Mouse (Mus musculus) urinary bladder, postnatal 10 days (tissue): ENCODE measurements around the gene Prkce.

ENCODE experiments used
- DNase-seq: peaks from one replicate; pipeline ENCODE4 v3.0.0; 2022; ENCODE audit warnings: low spot score

Prkce gene

DNA sequence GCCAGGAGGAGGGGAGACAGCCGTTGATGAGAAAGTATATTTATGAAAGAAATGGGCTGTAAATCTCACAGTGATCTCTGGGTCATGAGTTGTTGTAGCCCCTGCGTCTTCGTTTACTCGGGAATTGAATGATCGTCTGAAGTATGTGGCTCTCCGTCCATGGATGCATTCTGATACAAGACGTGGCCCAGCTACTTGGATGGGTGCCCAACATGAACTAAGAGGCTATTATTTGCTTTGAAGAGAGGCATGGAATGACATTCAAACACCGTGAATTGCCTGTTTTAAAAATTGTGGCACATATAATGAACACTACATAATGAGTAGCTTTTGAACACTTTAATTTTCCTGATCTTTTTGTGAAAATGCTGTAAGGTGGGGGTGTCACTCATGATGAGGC, 93.5 kb downstream of the Prkce start:
- no peak for DNase-seq

DNA sequence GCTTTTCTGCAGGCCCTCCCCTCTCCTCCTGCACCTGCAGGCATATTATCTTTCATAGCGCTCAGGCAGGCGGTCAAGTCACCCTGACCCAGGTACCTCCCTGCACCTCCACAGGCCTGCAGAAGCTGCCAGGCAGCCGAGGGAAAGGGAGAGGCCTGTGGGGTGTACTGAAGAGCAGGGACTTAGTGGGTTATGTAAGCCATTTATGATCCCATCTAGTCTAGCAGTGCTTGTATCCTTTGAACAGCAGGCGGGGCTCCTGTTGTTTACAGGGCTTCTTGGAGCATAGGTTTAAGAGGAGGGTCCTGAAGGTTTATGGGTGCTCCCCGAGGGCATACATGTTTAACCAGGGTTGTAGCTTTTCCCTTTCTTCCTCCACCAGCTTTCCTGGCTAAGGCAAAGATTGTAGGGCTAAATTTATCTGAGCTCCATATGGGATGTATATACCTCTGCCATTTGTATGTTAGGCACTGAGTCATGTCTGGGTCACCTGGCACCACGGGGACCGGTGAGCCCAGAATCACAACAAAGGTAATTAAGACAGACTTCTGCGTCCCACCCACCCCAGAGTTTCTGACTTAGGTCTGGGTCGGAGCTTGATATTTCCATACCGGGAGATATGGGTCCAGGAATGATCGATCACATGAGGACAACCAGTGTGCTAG, 96.5 kb downstream of the Prkce start:
- DNase-seq, result no peak

GRCm38 (mm10) chr17:86266051-86266450, 98.5 kb downstream of the Prkce start:
- DNase-seq, result no peak

DNA sequence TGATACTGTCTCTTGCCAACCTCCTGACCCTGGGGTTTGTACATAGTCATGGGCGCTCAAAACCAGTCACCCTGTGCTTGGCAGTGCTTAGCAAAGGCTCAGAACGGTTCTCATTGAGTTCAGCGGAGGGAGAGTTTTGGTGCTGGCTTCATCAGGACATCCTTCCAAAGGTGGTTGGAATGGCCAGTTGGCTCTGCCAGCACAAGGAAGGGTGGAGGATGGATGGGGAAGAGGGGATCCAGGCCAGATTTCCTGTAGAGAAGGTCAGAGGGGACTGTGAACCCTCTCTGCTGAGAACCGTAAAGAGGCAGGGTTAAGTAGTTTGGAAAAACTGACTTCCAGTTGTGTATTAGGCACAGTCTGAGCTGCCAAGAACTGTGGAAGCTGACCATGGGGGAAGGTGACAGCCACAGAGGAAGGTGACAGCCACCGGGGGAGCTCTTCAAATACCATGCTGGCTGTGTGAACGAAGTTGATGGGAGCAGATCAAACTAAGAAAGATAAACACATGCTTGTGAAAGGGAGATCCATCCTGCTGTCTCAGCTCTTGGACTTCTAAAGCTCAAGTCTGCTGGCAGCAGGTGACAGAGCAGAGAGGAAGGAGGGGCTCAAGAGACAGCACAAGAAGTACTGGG, 99.7 kb downstream of the Prkce start:
- DNase-seq, result no peak

- no peak for DNase-seq
Observed at GRCm38 (mm10) chr17:86269639-86270038, 102.1 kb downstream of the Prkce start.

GRCm38 (mm10) chr17:86270523-86270922, 102.9 kb downstream of the Prkce start:
- DNase-seq, result no peak

GRCm38 (mm10) chr17:86271277-86271676, 103.7 kb downstream of the Prkce start:
- DNase-seq, result no peak

DNA sequence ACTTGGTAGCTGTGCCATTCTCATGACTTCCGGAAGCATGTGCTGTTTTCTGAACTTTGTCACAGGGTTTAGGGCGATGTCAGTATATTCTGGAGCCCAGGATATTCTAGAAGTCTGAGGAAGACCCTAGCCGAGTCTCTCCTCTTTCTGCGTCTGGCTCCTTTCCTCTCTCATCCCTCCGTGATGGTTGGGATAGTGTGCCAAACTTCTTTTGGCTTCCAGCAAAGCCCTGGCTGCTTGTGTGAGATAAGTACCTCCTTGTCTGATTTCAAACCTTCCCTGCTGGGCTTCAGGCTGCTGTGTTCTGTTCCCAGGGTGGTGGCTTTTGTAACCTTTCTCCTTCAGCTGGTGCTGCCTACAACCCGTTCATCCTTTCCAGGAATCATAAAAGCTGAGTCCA, 105.4 kb downstream of the Prkce start:
- DNase-seq, result no peak

- no peak for DNase-seq
Observed at GRCm38 (mm10) chr17:86273566-86274349, 106.2 kb downstream of the Prkce start.

GRCm38 (mm10) chr17:86274350-86274744, 106.8 kb downstream of the Prkce start:
- DNase-seq, result no peak

DNA sequence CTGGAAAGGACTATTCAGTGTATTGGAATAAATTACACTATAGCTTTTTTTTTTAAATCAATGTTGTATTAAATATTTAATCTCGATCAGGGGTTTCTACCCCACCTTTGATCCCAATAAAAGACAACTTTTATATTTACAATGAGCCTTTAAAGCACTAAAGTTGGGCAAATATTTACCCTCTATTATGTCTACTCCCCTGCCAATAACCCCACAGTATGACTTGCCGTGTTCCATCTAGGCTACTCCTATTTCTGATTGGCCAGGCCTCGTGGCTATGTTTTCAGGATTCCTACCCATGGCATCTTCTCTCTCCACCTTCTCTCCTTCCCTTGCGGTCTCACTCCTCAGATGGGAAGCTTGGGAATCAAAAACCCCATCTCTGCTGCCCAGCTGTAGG, 108.8 kb downstream of the Prkce start:
- DNase-seq, result no peak

- no peak for DNase-seq
Observed at GRCm38 (mm10) chr17:86277032-86277798, 109.6 kb downstream of the Prkce start.

- DNase-seq, result no peak
Observed at GRCm38 (mm10) chr17:86277999-86278526, 110.5 kb downstream of the Prkce start.

GRCm38 (mm10) chr17:86279751-86280150, 112.2 kb downstream of the Prkce start:
- no peak for DNase-seq

DNA sequence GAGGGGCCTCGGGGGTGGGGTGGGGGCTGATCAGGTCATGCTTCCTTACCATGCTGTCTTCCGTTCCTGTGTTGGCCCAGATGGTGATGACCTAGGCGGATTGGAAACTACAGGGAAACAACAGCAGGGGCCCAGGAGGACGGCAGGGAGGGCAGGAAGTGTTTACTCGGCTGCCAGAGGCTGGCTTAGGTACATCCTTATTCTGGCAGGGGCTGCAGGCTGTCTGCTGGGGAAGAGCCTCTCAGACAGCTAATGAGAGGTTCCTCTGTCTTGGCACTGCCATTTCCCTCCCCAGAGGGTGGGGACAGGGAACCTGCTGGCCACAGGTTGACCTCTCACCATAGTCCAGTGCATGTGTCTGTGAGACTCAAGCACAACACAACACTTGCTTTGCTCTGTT, 116.2 kb downstream of the Prkce start:
- no peak for DNase-seq

DNA sequence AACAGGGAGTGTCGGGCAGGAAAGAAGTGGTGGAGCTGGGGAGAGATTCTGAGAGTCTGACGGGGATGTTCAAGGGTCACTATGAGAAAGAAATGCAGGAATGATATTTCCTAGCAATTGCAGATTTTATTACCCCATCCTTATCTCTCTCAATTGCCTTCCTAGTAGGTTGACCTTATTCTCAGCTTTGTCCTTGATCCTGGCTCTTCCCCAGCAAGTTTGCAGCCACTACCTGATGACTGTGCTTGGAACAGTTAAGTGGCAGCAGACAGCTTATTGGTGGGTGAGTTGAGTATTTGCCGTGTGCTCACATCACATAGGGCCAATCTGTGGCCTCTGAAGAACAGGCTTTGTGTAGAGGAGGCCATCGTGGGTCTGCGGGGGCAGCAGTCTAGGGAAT, 117.5 kb downstream of the Prkce start:
- DNase-seq, result no peak

DNA sequence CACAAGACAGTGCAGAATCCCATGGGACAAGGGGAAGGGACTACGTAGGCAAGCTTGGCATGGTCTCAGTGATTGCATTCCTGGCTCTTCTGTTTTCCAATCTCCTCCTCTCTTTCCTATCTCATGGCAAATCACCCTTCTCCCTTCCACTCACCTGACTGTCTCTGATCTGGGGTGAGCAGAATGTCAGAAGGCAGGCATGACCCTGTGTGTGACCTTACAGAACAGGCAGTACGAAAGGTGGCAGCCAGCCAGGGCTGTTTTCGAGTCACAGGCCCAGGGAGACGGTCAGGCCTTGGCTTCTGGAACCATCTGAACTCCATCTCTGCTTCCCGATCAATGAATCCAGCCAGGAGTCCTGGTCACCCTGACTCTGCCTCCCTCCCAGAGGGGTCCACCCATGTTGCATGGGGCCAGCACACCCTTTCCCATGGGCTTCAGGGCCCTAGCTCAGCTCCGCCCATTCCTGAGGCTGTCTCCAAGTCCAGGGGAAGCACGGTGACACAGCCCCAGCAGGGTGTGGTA, 119.2 kb downstream of the Prkce start:
- no peak for DNase-seq

DNA sequence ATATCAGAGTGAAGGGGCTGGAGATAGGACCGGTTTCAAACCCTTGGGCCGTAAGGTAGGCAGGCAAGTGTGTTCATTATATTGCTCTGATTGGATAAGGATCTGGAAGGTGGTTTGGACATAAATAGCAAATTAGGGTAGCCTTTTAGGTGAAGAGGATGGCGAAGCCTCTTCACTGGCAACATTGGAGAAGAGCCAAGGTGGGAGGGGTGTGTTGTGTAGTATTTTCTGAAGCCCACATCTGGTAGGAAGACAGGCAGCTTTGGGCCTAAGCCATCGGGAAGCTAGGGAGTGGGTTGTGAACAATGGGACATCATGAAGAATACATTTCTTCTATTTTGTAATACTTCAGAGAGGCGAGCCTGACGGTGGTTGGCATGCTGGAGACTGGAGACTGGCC, 125.1 kb downstream of the Prkce start:
- DNase-seq, result no peak

GRCm38 (mm10) chr17:86293247-86293744, 125.7 kb downstream of the Prkce start:
- DNase-seq, result no peak

DNA sequence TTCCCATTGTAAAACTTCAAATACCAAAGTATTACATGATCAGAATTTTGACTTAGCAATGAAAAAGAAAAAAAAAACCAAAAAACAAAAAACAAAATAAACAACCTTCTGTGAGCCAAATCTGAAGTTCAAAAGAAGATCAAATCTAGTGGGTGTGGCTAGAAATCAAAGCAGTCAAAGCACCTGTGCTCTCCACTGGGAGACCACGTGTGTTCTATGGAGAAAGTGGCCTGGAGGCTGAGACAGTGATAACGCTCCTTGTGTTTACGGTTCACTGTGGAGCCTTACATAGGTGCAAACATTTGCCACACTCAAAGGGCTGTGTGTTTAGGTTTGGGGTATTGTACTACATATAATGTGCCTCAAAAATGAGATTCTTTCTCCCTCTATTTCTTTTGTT, 132.0 kb downstream of the Prkce start:
- no peak for DNase-seq

DNA sequence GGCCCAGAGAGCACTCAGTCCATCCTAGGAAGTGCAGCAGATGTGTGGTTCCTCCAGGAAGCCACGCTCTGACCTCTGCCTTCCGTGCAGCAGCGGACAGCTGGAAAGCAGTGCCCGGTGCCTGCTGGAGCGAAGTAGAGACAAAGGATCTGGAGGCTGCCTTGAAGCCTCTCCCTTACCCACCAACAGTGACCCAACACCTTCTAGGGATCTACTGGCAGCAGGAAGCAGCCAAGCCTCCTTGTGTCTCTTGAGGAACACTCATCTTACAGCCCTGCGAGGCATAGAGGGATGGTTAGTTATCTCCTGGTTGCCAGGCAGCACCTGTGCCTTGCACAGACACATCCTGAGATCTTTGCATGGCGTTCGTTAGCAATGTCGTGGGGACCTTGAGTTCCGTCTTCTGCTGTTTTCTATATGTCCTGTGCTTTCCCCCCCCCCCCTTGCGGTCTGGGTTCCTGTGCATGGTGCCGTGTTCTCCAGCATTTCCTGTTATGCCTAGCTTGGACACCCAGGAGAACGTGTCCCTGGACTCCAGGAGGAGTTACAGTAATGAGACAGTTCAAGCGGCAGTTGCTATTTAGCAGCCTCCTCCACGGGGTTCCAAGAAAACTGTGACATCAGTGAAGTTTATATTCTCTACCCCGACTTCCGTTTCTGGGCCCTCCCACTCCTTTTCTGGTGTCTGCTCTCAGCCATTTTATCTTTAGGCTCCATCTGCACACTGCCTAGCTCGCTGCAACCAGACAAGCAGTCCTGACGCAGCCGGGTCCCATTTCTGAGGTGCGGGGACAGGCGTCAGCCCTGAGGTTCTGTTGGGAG, 133.4 kb downstream of the Prkce start:
- DNase-seq, result no peak
